Mouse (Mus musculus): ENCODE results near the gene Gm10770. TPM values are rescaled to one million over a fixed set of nuclear protein-coding genes. Genes with fewer than 3 reads are reported as not detected.

The Gm10770 gene
- polyA plus RNA-seq (2012; rRNA removed; ENCODE audit: low replicate concordance): not detected in 2 replicates

GRCm38 (mm10) chr2:150179579-150179978, at the start of gene Gm10770:
Gene Gm10770, minus strand, starts transcription at chr2:150179679.

GRCm38 (mm10) chr2:150217600-150218362, 38.3 kb upstream of the Gm10770 start, which contains the start of gene Zfp937:
Gene Zfp937, plus strand, starts transcription at chr2:150218073.

GRCm38 (mm10) chr2:150181570-150181999, 2.1 kb upstream of the Gm10770 start, which contains the start of gene Gm14139:
Gene Gm14139, plus strand, starts transcription at chr2:150181755.

GRCm38 (mm10) chr2:150136435-150136897, 43.0 kb downstream of the Gm10770 start, which contains the start of gene Zfp120:
Gene Zfp120, minus strand, starts transcription at chr2:150136708.

Other genes with a start within 250 kb of the Gm10770 start
- 2.4 and 2.6 TPM in 2 replicates for gene Zfp120, start 43.0 kb downstream of the Gm10770 start, polyA plus RNA-seq (2012; rRNA removed; ENCODE audit: low replicate concordance)
- gene Gm14139, start 2.1 kb upstream of the Gm10770 start, polyA plus RNA-seq (2012; rRNA removed; ENCODE audit: low replicate concordance): not detected in 2 replicates
- 0.53 and 1.3 TPM in 2 replicates for gene Zfp937, start 38.4 kb upstream of the Gm10770 start, polyA plus RNA-seq (2012; rRNA removed; ENCODE audit: low replicate concordance)
- 0.40 and 0.58 TPM in 2 replicates for gene Gm21994, start 75.9 kb upstream of the Gm10770 start, polyA plus RNA-seq (2012; rRNA removed; ENCODE audit: low replicate concordance)
- not detected in 2 replicates for gene Gm14124, start 77.8 kb upstream of the Gm10770 start, polyA plus RNA-seq (2012; rRNA removed; ENCODE audit: low replicate concordance)
- gene Gm10130, start 144.0 kb upstream of the Gm10770 start, polyA plus RNA-seq (2012; rRNA removed; ENCODE audit: low replicate concordance): not detected in 2 replicates
- gene 3300002I08Rik, start 183.1 kb upstream of the Gm10770 start, polyA plus RNA-seq (2012; rRNA removed; ENCODE audit: low replicate concordance): 2.2 and 3.1 TPM in 2 replicates

Measured in subcutaneous adipose tissue, adult 2 months (tissue).